Mouse (Mus musculus): ENCODE measurements at regions not wholly inside any gene's neighbourhood (a gene's known extent, or its start where the extent isn't known, plus 50 kb on each side); places are given as distances from the start of the nearest gene placed in this dataset.

GRCm38 (mm10) chr1:176623171-176623570 lies 190.7 kb downstream of the Cep170 start:
- no peak overlapping the region for H3K27ac ChIP-seq (ENCODE audit: low read length)
- no peaks in the 10 kb centered on the region for H3K36me3 ChIP-seq (ENCODE audit: control insufficient read depth, insufficient read depth, low read length)
- H3K9ac ChIP-seq (ENCODE audit: low read length) = no peak overlapping the region
- no peak for ATAC-seq (ENCODE audit: low read depth)
- H3K9me3 ChIP-seq (ENCODE audit: control insufficient read depth, low read length) = no peaks in the 10 kb centered on the region
- H3K27me3 ChIP-seq (ENCODE audit: control insufficient read depth, insufficient read depth, low read depth, low read length) = no peaks in the 10 kb centered on the region
- 69% methylated on average over 4 of the region's 4 CpGs for WGBS
- H3K4me1 ChIP-seq (replicated peaks; ENCODE audit: control insufficient read depth, insufficient read depth, low read length) = no peaks in the 10 kb centered on the region
- H3K4me2 ChIP-seq (ENCODE audit: low read depth, low read length) = no peak overlapping the region
- H3K4me3 ChIP-seq (ENCODE audit: low read length) = no peak overlapping the region

- H3K27ac ChIP-seq (ENCODE audit: low read length) = no peak overlapping the region
- no peaks in the 10 kb centered on the region for H3K36me3 ChIP-seq (ENCODE audit: control insufficient read depth, insufficient read depth, low read length)
- no peak for ATAC-seq (ENCODE audit: low read depth)
- H3K9ac ChIP-seq (ENCODE audit: low read length) = no peak overlapping the region
- H3K4me1 ChIP-seq (replicated peaks; ENCODE audit: control insufficient read depth, insufficient read depth, low read length) = no peaks in the 10 kb centered on the region
- WGBS = 84% methylated on average over 5 of the region's 5 CpGs
- no peaks in the 10 kb centered on the region for H3K9me3 ChIP-seq (ENCODE audit: control insufficient read depth, low read length)
- H3K27me3 ChIP-seq (ENCODE audit: control insufficient read depth, insufficient read depth, low read depth, low read length) = no peaks in the 10 kb centered on the region
- no peak overlapping the region for H3K4me3 ChIP-seq (ENCODE audit: low read length)
- H3K4me2 ChIP-seq (ENCODE audit: low read depth, low read length) = no peak overlapping the region
Observed at GRCm38 (mm10) chr1:176622213-176622612, 191.7 kb downstream of the Cep170 start.

GRCm38 (mm10) chr1:176621285-176621684 lies 192.6 kb downstream of the Cep170 start:
- peak; percentile 61; the same call in 1 of the 2 replicates for ATAC-seq (ENCODE audit: low read depth)
- H3K4me1 ChIP-seq (replicated peaks; ENCODE audit: control insufficient read depth, insufficient read depth, low read length) = no peaks in the 10 kb centered on the region
- no peaks in the 10 kb centered on the region for H3K36me3 ChIP-seq (ENCODE audit: control insufficient read depth, insufficient read depth, low read length)
- H3K27me3 ChIP-seq (ENCODE audit: control insufficient read depth, insufficient read depth, low read depth, low read length) = no peaks in the 10 kb centered on the region
- WGBS = 55% methylated on average over 2 of the region's 2 CpGs
- H3K9me3 ChIP-seq (ENCODE audit: control insufficient read depth, low read length) = no peaks in the 10 kb centered on the region
- H3K4me2 ChIP-seq (ENCODE audit: low read depth, low read length) = no peak overlapping the region
- no peak overlapping the region for H3K9ac ChIP-seq (ENCODE audit: low read length)
- no peak overlapping the region for H3K4me3 ChIP-seq (ENCODE audit: low read length)
- H3K27ac ChIP-seq (ENCODE audit: low read length) = no peak overlapping the region

DNA sequence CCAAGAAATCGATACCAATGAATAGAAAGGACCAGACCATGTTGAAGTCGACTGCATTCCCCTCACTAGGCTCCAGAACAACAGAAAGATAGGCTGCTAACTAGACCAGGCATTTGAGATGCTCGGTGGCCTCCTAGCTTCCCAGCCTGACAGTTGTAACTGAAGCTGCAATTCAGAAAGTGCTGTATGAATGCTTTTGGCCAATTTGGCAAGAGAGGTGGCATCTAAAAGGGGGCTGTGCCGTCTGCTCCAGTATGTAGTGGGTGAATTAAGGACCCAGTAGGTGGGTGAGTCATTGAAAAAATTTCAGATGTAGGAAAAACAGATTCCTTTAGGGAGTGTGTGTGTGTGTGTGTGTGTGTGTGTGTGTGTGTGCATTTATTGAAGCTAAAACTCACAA lies 195.0 kb downstream of the Cep170 start:
- no peak overlapping the region for H3K9ac ChIP-seq (ENCODE audit: low read length)
- 70% methylated on average over 4 of the region's 4 CpGs for WGBS
- no peak overlapping the region for H3K4me3 ChIP-seq (ENCODE audit: low read length)
- no peaks in the 10 kb centered on the region for H3K9me3 ChIP-seq (ENCODE audit: control insufficient read depth, low read length)
- no peak overlapping the region for H3K27ac ChIP-seq (ENCODE audit: low read length)
- no peaks in the 10 kb centered on the region for H3K27me3 ChIP-seq (ENCODE audit: control insufficient read depth, insufficient read depth, low read depth, low read length)
- no peak overlapping the region for H3K4me2 ChIP-seq (ENCODE audit: low read depth, low read length)
- ATAC-seq (ENCODE audit: low read depth) = no peak
- no peaks in the 10 kb centered on the region for H3K36me3 ChIP-seq (ENCODE audit: control insufficient read depth, insufficient read depth, low read length)
- H3K4me1 ChIP-seq (replicated peaks; ENCODE audit: control insufficient read depth, insufficient read depth, low read length) = no peaks in the 10 kb centered on the region

- WGBS = 61% methylated on average over 2 of the region's 2 CpGs
- no peaks in the 10 kb centered on the region for H3K27me3 ChIP-seq (ENCODE audit: control insufficient read depth, insufficient read depth, low read depth, low read length)
- H3K4me3 ChIP-seq (ENCODE audit: low read length) = no peak overlapping the region
- H3K36me3 ChIP-seq (ENCODE audit: control insufficient read depth, insufficient read depth, low read length) = no peaks in the 10 kb centered on the region
- ATAC-seq (ENCODE audit: low read depth) = no peak
- no peak overlapping the region for H3K4me2 ChIP-seq (ENCODE audit: low read depth, low read length)
- H3K9me3 ChIP-seq (ENCODE audit: control insufficient read depth, low read length) = no peaks in the 10 kb centered on the region
- no peak overlapping the region for H3K27ac ChIP-seq (ENCODE audit: low read length)
- no peaks in the 10 kb centered on the region for H3K4me1 ChIP-seq (replicated peaks; ENCODE audit: control insufficient read depth, insufficient read depth, low read length)
- no peak overlapping the region for H3K9ac ChIP-seq (ENCODE audit: low read length)
Observed at GRCm38 (mm10) chr1:176615673-176616072, 198.2 kb downstream of the Cep170 start.

DNA sequence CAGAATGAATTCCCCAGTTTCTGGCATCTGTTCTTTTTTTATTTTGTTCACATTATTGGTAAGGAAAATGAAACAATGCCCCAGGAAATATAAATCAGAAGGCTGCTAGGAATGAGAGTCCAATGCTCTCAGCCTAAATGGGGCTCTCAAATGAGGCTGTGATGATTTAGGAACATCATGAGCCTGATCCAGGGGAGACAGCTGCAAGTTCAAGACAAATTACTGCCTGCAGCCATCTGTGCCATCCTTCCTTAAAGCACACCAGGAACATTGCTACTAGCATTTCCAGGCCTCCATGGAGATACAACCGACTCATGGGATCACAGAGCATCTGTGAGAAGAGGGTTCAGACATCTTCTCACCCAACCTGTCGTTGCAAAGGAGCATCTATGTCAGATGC lies 219.6 kb downstream of the Cep170 start:
- Histone ChIP-seq H3K4me2 (ENCODE audit: low read depth, low read length) (no peak overlapping the region), H3K27ac (ENCODE audit: low read length) (no peak overlapping the region), H3K27me3 (ENCODE audit: control insufficient read depth, insufficient read depth, low read depth, low read length) (no peaks in the 10 kb centered on the region), H3K9me3 (ENCODE audit: control insufficient read depth, low read length) (no peaks in the 10 kb centered on the region), H3K9ac (ENCODE audit: low read length) (no peak overlapping the region), H3K36me3 (ENCODE audit: control insufficient read depth, insufficient read depth, low read length) (no peaks in the 10 kb centered on the region), H3K4me3 (ENCODE audit: low read length) (no peak overlapping the region), H3K4me1 (replicated peaks; ENCODE audit: control insufficient read depth, insufficient read depth, low read length) (no peaks in the 10 kb centered on the region)
- 71% methylated on average over 2 of the region's 2 CpGs for WGBS
- ATAC-seq (ENCODE audit: low read depth) = no peak

- Histone ChIP-seq H3K36me3 (ENCODE audit: control insufficient read depth, insufficient read depth, low read length) (no peaks in the 10 kb centered on the region), H3K9me3 (ENCODE audit: control insufficient read depth, low read length) (peaks cover 3% of the 10 kb centered on the region; the same call in 1 of the 2 replicates), H3K4me2 (ENCODE audit: low read depth, low read length) (no peak overlapping the region), H3K4me1 (replicated peaks; ENCODE audit: control insufficient read depth, insufficient read depth, low read length) (no peaks in the 10 kb centered on the region), H3K9ac (ENCODE audit: low read length) (no peak overlapping the region), H3K27me3 (ENCODE audit: control insufficient read depth, insufficient read depth, low read depth, low read length) (no peaks in the 10 kb centered on the region), H3K27ac (ENCODE audit: low read length) (no peak overlapping the region), H3K4me3 (ENCODE audit: low read length) (no peak overlapping the region)
- ATAC-seq (ENCODE audit: low read depth) = no peak
- WGBS = 52% methylated on average over 2 of the region's 2 CpGs
Observed at GRCm38 (mm10) chr1:176588144-176588543, 225.7 kb downstream of the Cep170 start.

DNA sequence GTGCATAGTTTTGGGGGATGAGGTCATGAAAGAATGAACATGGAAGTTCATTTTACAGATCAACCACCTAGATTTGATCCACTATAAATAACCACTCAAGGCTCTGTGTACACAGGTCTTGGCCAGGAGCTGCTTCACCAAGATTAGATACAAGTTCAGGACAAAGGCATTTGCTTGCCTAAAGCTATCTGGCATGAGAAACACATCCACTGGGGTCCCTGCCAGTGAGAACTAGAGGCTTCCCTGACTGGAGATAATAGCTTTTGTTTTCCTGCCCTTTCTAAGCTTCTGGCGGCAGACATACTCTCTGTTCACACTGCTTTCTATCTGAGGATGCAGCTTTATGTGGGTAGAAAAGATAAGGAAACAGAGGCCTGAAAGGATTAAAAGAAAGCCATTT lies 240.2 kb downstream of the Cep170 start:
- no peak for ATAC-seq (ENCODE audit: low read depth)
- no peak overlapping the region for H3K4me3 ChIP-seq (ENCODE audit: low read length)
- 34% methylated on average over 1 of the region's 1 CpGs for WGBS
- no peaks in the 10 kb centered on the region for H3K4me1 ChIP-seq (replicated peaks; ENCODE audit: control insufficient read depth, insufficient read depth, low read length)
- no peaks in the 10 kb centered on the region for H3K36me3 ChIP-seq (ENCODE audit: control insufficient read depth, insufficient read depth, low read length)
- no peaks in the 10 kb centered on the region for H3K9me3 ChIP-seq (ENCODE audit: control insufficient read depth, low read length)
- H3K27me3 ChIP-seq (ENCODE audit: control insufficient read depth, insufficient read depth, low read depth, low read length) = no peaks in the 10 kb centered on the region
- H3K27ac ChIP-seq (ENCODE audit: low read length) = no peak overlapping the region
- H3K9ac ChIP-seq (ENCODE audit: low read length) = no peak overlapping the region
- H3K4me2 ChIP-seq (ENCODE audit: low read depth, low read length) = no peak overlapping the region

DNA sequence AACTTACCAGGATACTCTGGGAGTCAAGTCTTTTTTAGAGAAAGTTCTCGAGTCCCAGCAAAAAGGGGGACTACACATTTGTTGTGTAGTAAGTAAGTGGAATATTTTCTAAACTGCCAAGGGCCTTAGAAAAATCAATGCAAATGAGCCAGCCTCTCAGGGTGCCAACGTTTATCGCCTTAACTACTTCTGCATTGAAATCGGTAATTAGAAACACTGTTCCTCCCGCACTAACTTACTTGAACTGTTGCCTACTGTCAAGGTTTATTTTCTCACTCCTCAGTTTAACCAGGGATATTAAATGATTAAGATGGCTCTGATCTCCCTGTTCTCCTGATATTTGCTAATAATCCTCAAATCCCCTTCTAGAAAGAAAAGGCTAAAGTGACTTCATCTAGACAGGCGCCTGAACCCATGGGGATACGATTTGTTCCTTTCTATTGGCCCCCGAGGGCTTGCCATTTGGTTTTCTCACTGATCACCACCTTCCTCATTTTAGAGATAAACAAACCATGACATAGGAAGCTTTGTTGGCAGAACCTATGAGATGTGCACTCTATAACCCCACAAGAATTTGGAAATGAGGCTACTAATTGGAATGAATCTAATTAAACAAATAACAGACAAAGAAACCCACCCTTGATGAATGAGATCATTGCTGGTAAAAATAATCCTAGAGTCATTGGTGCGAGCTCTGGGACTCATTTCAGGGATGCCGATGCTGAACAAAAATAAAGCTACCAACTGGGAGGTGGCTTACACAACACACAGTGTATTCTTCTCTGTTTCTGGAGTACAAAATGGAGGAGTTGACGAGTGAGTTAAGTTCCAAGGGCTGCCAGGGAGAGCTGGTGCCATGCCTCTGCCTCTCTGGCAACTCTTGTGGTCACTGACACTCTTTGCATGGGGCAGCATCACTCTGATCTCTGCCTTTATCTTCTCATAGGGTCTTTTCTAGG lies 255.1 kb downstream of the Cep170 start:
- Histone ChIP-seq H3K9ac (ENCODE audit: low read length) (no peak overlapping the region), H3K27ac (ENCODE audit: low read length) (no peak overlapping the region), H3K4me1 (replicated peaks; ENCODE audit: control insufficient read depth, insufficient read depth, low read length) (no peaks in the 10 kb centered on the region), H3K4me2 (ENCODE audit: low read depth, low read length) (no peak overlapping the region), H3K9me3 (ENCODE audit: control insufficient read depth, low read length) (no peaks in the 10 kb centered on the region), H3K36me3 (ENCODE audit: control insufficient read depth, insufficient read depth, low read length) (no peaks in the 10 kb centered on the region), H3K4me3 (ENCODE audit: low read length) (no peak overlapping the region), H3K27me3 (ENCODE audit: control insufficient read depth, insufficient read depth, low read depth, low read length) (no peaks in the 10 kb centered on the region)
- WGBS = 74% methylated on average over 11 of the region's 11 CpGs
- ATAC-seq (ENCODE audit: low read depth) = no peak

All from lung, embryonic 16.5 days (tissue).